Comparison of ENCODE assay signal across 14 mouse cellular contexts in genomic region chr8:77272136-77272535, GRCm38 (mm10).
"Had no signal": no experiment of that assay in that cellular context is flagged by ENCODE, and none has a peak within 500 bp of the region (broad histone marks: within the 10 kb centered on the region; RNA-seq: fewer than 3 reads in every experiment).

No protein-coding gene starts in this region.

- H3K9ac ChIP-seq: liver, embryonic 14.5 days; midbrain, embryonic 13.5 days; midbrain, embryonic 15.5 days; neural tube, embryonic 12.5 days; stomach, embryonic 15.5 days had no signal

- H3K27ac ChIP-seq: liver, embryonic 14.5 days; midbrain, embryonic 10.5 days; midbrain, embryonic 13.5 days; midbrain, embryonic 15.5 days; neural tube, embryonic 12.5 days; stomach, embryonic 15.5 days; stomach, postnatal 0 days had no signal

- H3K36me3 ChIP-seq: midbrain, embryonic 10.5 days; midbrain, embryonic 13.5 days; midbrain, embryonic 15.5 days; neural tube, embryonic 12.5 days had no signal

- DNase-seq: lung, adult 18-20 months; lung, postnatal 4 days; right cerebral cortex, postnatal 14 days; thymus, adult 2 months; thymus, postnatal 25 days; thymus, postnatal 4 days had no signal

- H3K27me3 ChIP-seq: midbrain, embryonic 13.5 days; midbrain, embryonic 15.5 days; neural tube, embryonic 12.5 days; stomach, embryonic 15.5 days had no signal

- H3K4me2 ChIP-seq: midbrain, embryonic 13.5 days; midbrain, embryonic 15.5 days; neural tube, embryonic 12.5 days; stomach, embryonic 15.5 days had no signal

- H3K4me3 ChIP-seq: midbrain, embryonic 10.5 days; midbrain, embryonic 13.5 days; midbrain, embryonic 15.5 days; neural tube, embryonic 12.5 days; stomach, embryonic 15.5 days had no signal

- H3K9me3 ChIP-seq: midbrain, embryonic 15.5 days; neural tube, embryonic 12.5 days; stomach, embryonic 15.5 days had no signal

- ATAC-seq: lung, postnatal 0 days; midbrain, embryonic 13.5 days; midbrain, embryonic 15.5 days had no signal

- H3K4me1 ChIP-seq: neural tube, embryonic 12.5 days; stomach, embryonic 15.5 days had no signal
